Mouse (Mus musculus) layer of hippocampus, postnatal 36 days (tissue): Measurements from ENCODE around the gene Slf2. TPM values are rescaled to one million over a fixed set of nuclear protein-coding genes. Genes with fewer than 3 reads are reported as not detected.
A peak's percentile ranks its signal among the peaks of the same experiment; 100 is the strongest.

ENCODE experiments used
- DNase-seq, 2 experiments: peaks; one replicate each; pipeline ENCODE4 v3.0.0; 2022
- total RNA-seq, 2 experiments: library from RNA; stranded (reverse); gene quantifications; 2 replicates each; pipeline ENCODE4 v1.2.3; 2021

Slf2 gene
- total RNA-seq, 2 experiments from 2014 or later = 39.5 to 46.2 TPM

GRCm38 (mm10) chr19:45013581-45014225 is 82.8 kb downstream of the Slf2 start:
- DNase-seq = no peak

- no peak for DNase-seq
These were observed 83.5 kb downstream of the Slf2 start, which contains the start of gene Lzts2 for GRCm38 (mm10) chr19:45014335-45014971. Lzts2 (plus strand) TSS chr19:45014414.

- DNase-seq = no peak
These were observed 84.0 kb downstream of the Slf2 start for GRCm38 (mm10) chr19:45014981-45015402.

DNA sequence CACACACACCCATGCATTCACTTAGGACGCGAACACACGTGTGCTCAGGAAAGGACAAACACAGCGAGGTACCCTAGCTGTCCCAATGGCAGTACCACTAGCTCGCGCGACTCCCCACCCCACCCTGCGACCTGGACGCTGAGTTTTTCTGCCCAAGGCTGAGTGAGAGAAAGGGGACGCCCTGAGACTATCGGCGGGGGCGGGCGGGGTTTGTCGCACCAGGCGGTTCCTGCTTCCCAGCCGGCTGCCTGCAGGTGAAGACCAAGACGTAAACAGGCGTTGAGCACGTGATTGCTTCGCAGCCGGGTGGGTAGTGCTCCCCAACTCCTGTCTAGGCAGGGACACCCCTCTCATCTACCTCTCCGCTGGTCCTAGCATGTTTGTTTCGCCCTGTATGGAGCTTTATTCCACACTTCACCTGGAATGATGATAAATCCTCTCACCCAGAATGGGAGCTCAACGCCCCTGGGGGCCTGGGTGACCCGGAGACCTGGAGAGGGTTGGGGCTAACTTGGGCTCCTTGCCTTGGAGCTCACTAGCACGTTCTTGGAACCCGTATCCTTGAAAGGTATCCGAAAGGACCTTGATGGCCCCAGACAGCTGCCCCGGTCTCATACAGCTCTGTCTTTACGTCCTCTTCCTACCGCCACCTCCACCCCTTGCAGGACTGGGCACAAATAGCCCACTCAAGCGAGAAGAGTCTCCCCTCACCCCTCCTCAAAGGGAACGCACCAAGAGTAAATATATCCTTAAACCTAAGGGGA is 84.7 kb downstream of the Slf2 start:
- no peak for DNase-seq

- peak in 1 of 2 experiments; percentile 62 for DNase-seq
These were observed 85.6 kb downstream of the Slf2 start for GRCm38 (mm10) chr19:45016341-45017215.

- peak; percentile 66 to 74 for DNase-seq
These were observed 86.3 kb downstream of the Slf2 start for GRCm38 (mm10) chr19:45017216-45017771.

DNA sequence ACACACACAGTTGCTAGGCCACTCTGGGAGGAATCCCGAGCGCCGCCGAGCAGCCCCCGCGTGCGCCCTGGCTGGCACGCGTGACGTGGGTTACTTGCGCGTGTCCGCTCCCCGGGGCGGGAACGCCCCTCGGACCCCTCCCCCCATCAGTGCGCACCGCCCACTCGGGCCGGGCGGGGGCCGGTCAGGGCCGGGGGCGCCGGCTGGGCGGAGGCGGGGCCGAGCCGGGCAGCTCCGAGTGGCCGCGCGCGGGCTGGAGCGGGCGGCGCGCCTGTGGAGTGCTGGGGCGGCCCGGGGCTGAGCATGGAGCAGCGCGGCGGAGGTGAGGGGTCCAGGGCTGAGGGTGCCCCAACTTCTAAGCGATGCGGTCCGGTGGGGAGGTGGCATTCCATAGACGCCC is 87.0 kb downstream of the Slf2 start:
- DNase-seq = peak; percentile 81 to 82

DNA sequence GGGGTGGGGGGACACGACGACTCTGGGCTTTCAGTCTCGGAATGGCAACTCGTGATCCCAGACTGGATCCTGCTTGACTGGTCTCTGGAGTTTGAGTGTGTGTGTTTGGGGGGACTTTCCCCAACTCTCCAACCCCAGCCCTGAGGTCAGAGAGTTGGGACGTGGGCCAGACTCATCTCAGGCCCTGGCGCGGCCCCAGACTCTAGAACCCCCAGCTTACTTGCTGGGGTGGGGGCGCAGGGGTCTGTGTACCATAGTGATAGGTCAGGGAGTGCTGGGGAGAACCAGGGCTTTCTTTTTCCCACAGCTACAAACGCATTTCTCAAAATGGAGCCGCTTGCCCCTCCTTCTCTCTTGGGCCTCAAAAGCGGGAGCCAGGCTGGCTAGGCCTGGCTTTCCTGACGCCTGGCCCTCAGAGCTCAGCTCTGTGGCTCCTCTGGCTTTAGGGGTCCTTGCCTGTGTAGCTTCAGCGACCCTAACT is 87.4 kb downstream of the Slf2 start:
- DNase-seq = no peak

DNA sequence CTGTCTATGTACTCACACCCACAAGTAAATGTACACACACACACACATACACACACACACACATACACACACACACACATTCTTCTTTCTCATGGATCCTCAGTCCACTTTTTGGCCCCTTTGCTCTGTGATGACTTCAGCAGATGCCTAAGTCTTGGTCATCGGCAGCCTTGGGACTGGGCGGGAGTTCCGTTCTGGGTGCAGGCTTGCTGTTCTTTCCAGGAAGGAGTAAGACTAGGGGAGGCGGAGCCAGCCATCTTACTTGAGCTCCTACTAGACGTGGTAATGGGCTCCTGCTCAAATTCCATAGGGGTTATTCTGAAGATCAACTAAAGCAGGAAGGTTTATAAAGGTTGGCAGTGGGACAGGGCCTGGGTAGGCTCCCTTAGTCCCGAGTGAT is 89.4 kb downstream of the Slf2 start:
- DNase-seq = no peak

DNA sequence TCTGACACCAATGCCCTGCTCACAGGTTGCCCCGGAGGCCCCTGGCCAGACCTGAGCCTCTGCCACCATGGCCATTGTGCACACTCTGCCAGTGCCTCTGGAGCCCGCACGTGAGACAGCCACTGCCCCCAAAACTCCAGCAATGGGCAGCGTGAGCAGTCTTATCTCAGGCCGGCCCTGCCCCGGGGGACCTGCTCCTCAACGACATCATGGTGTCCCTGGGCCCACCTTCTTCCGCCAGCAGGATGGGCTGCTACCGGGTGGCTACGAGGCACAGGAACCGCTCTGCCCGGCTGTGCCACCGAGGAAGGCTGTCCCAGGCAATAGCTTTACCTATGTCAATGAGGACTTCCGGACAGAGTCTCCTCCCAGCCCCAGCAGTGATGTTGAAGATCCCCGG is 90.4 kb downstream of the Slf2 start:
- no peak for DNase-seq

- no peak for DNase-seq
These were observed 93.0 kb downstream of the Slf2 start for GRCm38 (mm10) chr19:45023993-45024392.

- no peak for DNase-seq
These were observed 93.8 kb downstream of the Slf2 start for GRCm38 (mm10) chr19:45024775-45025174.

DNA sequence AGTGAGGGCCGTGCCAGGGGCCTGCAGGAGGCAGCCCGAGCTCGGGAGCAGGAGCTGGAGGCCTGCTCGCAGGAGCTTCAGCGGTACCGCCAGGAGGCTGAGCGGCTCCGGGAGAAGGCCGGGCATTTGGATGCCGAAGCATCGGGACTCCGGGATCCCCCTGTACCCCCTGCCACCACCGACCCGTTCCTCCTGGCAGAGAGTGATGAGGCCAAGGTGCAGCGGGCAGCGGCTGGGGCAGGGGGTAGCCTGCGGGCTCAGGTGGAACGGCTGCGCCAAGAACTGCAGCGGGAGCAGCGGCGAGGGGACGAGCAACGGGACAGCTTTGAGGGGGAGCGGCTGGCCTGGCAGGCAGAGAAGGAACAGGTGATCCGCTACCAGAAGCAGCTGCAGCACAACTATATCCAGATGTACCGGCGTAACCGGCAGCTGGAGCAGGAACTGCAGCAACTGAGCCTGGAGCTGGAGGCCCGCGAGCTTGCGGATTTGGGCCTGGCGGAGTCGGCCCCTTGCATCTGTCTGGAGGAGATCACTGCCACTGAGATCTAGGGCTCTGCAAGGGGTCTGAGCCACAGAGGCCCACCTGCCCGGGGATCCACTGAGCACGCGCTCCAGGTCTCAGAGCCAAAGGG is 95.1 kb downstream of the Slf2 start:
- no peak for DNase-seq

- DNase-seq = no peak
These were observed 96.2 kb downstream of the Slf2 start for GRCm38 (mm10) chr19:45026958-45027670.

DNA sequence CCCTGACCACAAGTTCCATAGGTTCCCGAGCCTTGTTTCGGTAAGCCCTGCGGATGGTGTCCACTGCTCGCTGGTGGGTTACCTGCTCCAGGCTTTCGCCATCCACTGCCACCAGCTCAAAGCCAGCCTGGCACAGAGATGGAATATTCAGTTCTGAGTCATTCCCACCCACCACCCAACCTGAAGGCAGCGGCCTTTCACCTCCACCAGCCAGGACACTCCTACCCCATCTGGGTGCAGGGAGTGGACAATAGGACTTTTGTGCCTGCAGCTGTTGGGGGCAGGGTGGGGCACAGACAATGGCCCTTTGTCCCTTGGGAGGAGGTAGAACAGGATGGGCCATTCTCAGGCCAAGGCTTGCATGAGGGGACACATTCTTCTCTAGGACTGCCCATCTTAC is 96.9 kb downstream of the Slf2 start:
- no peak for DNase-seq

DNA sequence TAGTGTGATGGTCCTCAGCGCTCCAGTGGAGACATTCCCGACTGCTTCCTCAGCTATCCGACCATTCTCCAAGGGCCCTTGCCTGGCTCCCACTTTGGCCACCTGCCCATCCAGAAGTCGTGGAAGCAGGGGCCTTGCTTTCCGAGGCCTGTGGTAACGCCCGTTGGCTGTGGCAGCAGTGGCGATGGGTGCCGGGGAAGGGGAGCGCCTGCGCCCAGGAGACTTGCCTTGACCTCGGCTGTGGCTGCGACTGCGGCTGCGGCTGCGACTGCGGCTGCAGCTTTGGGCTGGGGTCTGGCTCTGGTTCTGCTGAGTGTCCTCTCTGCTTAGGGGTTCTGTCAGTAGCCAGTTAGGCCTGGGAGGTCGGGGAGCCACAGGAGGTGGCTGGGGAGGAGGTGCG is 97.8 kb downstream of the Slf2 start:
- no peak for DNase-seq

DNA sequence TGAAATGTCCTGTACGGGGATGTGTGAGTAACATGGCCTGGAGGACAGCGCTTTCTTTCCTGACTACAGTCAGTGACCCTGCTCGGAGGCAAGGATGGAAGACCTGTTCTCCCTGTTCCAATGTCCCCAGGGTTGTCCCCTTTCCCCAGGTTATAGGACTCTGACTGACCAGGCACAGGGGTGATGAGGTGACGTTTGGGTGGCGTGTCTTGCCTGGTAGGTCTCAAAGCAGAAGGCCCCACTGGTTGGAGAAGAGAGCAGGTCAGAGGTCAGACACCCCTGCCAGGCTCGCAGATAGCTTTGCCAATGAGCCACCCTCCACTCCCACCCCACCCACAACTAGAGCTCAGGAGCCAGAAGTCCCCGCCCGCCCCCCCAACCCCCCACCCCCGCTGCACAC is 98.6 kb downstream of the Slf2 start:
- DNase-seq = no peak

DNA sequence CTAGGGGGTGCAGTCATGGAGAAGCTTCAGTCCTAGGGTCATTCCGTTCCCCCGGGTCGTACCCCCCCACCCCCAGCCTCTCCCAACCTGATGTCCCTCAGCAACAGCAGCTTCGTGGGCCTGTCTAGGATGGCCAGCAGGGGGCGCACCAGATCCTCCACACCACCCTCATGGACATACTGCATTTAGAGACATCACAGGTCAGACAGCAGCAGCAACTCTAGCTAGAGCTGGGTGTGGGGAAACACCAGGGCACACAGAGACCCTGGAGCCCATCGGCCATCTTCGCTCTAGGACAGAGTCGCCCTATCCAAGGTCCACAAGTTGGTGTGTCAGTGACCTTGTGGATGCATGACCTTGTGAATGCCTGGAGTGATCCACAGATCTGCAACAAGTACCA is 99.2 kb downstream of the Slf2 start:
- DNase-seq = peak in 1 of 2 experiments; percentile 49

DNA sequence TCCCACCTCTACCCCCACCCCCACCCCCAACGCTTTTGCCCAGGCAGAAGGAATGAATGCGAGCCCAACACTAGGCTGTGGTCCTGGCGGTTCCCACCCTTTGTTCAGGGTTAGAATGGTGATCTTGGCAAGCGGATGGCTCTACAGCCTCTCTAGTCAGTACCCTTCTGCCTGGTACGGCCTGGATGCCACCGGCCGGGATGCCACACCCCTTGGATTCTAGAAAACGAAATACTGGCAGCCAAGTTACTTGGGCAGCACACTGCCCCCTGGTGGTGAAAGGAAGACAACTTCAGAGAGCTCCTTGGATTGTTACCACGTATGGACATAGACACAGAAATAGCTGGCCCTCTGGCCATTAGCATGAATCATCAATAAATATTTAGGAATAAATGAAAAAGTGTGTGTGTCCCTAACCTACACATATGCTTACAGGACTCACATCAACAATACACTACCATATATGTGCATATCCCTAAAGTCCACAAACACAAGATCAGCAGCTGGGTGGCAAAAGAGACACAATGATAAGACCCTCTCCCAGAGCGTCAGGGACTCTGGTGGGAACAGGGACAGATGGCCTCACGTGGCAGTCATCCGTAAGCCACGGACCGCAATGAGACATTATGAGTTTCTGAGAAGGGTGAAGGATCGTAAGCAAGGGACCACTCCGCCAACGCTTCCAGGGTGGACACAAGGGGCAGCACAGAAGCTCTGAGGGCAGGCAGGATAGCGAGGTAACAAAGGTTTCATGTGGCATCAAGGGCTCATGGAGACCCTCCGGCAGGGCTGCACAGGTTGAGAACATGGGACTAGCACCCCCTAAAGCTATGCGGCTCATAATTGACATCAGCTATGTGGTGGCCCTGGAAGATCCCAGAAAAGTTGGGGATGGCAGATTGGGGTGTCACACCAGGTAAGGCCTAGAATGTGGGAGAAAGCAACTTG is 100.1 kb downstream of the Slf2 start:
- DNase-seq = peak; percentile 66

GRCm38 (mm10) chr19:45031780-45032179 is 100.8 kb downstream of the Slf2 start:
- peak; percentile 72 to 76 for DNase-seq
